Mouse (Mus musculus): ENCODE results near the gene Myo1a. TPM values are rescaled to one million over a fixed set of nuclear protein-coding genes. Genes with fewer than 3 reads are reported as not detected.
"Not testable (repeated sequence)": the region's sequence is repeated elsewhere in the genome, so short reads cannot be mapped to it uniquely, and the experiment has no call there.

Gene Myo1a
- polyA plus RNA-seq (2011; ENCODE audit: insufficient read length, low read depth, missing spikeins) = 0.51 TPM in 1 of 2 replicates, not detected in the other

- H3K4me3 ChIP-seq (ENCODE audit: insufficient read depth, low read length) = no peak within 1 kb of the TSS
- no peaks in the 10 kb centered on the region for H3K4me1 ChIP-seq (ENCODE audit: control insufficient read depth, insufficient read depth, low read length)
- no peak within 1 kb of the TSS for H3K27ac ChIP-seq (ENCODE audit: insufficient read depth, low read length)
- TF ChIP-seq CTCF (IDR thresholded peaks at IDR 0.05; ENCODE audit: borderline replicate concordance, insufficient read depth, low read length) (no peak), POLR2A (IDR thresholded peaks at IDR 0.05; ENCODE audit: low read depth, low read length) (no peak)
Measured at GRCm38 (mm10) chr10:127704766-127705220, at the start of gene Myo1a. TSS of gene Myo1a (plus strand) at chr10:127705170.

GRCm38 (mm10) chr10:127657617-127658016, 47.4 kb upstream of the Myo1a start:
- H3K4me3 ChIP-seq (ENCODE audit: insufficient read depth, low read length); H3K4me1 ChIP-seq (ENCODE audit: control insufficient read depth, insufficient read depth, low read length); H3K27ac ChIP-seq (ENCODE audit: insufficient read depth, low read length): not testable (repeated sequence)

- H3K4me3 ChIP-seq (ENCODE audit: insufficient read depth, low read length) = no peak overlapping the region
- no peak for TF ChIP-seq CTCF (IDR thresholded peaks at IDR 0.05; ENCODE audit: borderline replicate concordance, insufficient read depth, low read length)
- H3K27ac ChIP-seq (ENCODE audit: insufficient read depth, low read length) = no peak overlapping the region
- H3K4me1 ChIP-seq (ENCODE audit: control insufficient read depth, insufficient read depth, low read length) = no peaks in the 10 kb centered on the region; the same call in 1 of the 2 replicates
Measured at GRCm38 (mm10) chr10:127658076-127658475, 46.9 kb upstream of the Myo1a start.

DNA sequence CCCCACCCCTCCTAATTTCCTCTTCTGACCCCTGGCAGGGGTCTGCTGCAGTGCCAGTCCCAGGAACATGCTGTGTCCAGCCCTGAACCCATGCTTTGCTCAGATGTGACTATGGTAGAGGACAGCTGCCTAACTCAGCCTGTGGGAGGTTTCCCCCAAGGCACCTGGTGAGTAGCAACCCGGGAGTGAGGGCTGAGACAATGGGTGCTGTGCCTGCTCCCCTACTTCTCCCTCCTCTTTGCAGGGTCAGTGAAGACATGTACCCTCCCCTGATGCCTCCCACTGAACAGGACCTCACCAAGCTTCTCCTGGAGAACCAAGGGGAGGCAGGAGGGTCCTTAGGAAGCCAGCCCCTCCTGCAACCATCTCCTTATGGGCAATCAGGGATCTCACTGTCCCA, 45.4 kb upstream of the Myo1a start:
- no peaks in the 10 kb centered on the region; the same call in 1 of the 2 replicates for H3K4me1 ChIP-seq (ENCODE audit: control insufficient read depth, insufficient read depth, low read length)
- TF ChIP-seq POLR2A (IDR thresholded peaks at IDR 0.05; ENCODE audit: low read depth, low read length) = peak; percentile 42
- TF ChIP-seq CTCF (IDR thresholded peaks at IDR 0.05; ENCODE audit: borderline replicate concordance, insufficient read depth, low read length) = no peak

DNA sequence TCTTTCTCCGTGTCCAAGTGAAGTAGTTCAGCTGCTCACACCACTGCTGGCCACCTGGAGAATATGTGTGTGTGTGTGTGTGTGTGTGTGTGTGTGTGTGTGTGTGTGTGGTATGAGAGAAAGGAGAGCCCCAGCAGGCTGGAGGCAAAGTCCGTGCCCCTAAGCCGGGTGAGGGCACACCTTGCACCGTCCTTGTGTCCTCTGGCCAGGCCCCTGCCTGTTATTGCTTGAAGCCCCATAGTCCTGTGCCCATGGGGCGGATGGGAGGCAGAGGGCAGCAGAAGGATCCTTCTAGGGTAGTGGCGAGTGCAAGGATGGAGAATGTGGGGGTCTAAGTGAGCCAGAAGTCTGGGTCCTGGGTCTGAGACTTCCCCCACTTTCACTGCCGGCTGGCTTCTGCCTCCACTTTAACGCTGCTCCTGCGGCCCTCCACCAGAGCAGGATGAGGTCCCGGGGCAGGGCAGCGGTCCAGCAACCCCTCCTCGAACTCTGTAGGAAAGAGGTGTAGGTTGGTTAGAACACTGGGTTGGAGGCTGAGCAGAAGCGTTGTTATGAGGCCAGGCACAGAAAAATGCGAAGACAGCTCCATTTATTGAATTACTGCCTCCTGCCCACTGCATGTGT, 43.6 kb upstream of the Myo1a start:
- no peak for TF ChIP-seq POLR2A (IDR thresholded peaks at IDR 0.05; ENCODE audit: low read depth, low read length)
- TF ChIP-seq CTCF (IDR thresholded peaks at IDR 0.05; ENCODE audit: borderline replicate concordance, insufficient read depth, low read length) = no peak
- no peak overlapping the region; the same call in 1 of the 2 replicates for H3K4me3 ChIP-seq (ENCODE audit: insufficient read depth, low read length)
- peak overlapping the region; percentile 68 for H3K27ac ChIP-seq (ENCODE audit: insufficient read depth, low read length)
- H3K4me1 ChIP-seq (ENCODE audit: control insufficient read depth, insufficient read depth, low read length) = no peaks in the 10 kb centered on the region; the same call in 1 of the 2 replicates

More for the DNA sequence above, 45.4 kb upstream of the Myo1a start:
- Histone ChIP-seq H3K27ac (ENCODE audit: insufficient read depth, low read length) (no peak overlapping the region), H3K4me3 (ENCODE audit: insufficient read depth, low read length) (no peak overlapping the region)

GRCm38 (mm10) chr10:127661915-127662663, 42.9 kb upstream of the Myo1a start:
- no peak for TF ChIP-seq CTCF (IDR thresholded peaks at IDR 0.05; ENCODE audit: borderline replicate concordance, insufficient read depth, low read length)
- peak; percentile 64 for TF ChIP-seq POLR2A (IDR thresholded peaks at IDR 0.05; ENCODE audit: low read depth, low read length)
- H3K4me1 ChIP-seq (ENCODE audit: control insufficient read depth, insufficient read depth, low read length) = no peaks in the 10 kb centered on the region; the same call in 1 of the 2 replicates
- peak overlapping the region; percentile 85 for H3K27ac ChIP-seq (ENCODE audit: insufficient read depth, low read length)
- peak overlapping the region; percentile 92 for H3K4me3 ChIP-seq (ENCODE audit: insufficient read depth, low read length)

GRCm38 (mm10) chr10:127662666-127663253, 42.2 kb upstream of the Myo1a start:
- Histone ChIP-seq H3K4me3 (ENCODE audit: insufficient read depth, low read length) (peak overlapping the region; percentile 92), H3K4me1 (ENCODE audit: control insufficient read depth, insufficient read depth, low read length) (no peaks in the 10 kb centered on the region; the same call in 1 of the 2 replicates), H3K27ac (ENCODE audit: insufficient read depth, low read length) (peak overlapping the region; percentile 85)
- TF ChIP-seq POLR2A (IDR thresholded peaks at IDR 0.05; ENCODE audit: low read depth, low read length) (peak; percentile 20; the same call in 1 of the 2 replicates), CTCF (IDR thresholded peaks at IDR 0.05; ENCODE audit: borderline replicate concordance, insufficient read depth, low read length) (peak; percentile 41; the same call in 1 of the 2 replicates)

DNA sequence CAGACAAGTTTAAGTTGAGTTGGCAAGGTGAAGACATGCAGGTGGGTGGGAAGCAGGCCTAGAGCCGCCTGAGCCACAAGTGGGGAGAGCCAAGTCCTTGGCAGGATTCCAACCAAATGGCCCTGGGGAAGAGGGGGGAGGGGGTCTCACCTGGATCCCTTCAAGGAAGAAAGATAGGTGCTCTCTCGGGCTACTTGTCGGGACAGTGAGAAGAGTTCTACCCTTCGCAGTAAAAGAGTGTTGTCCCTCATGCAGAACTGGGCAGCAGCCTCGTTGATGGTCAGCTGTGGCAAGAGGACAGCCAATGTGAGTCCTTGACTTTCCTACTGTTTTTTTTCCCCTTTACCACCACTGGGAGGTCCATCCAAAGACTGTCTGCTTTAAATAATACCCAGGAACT, 41.4 kb upstream of the Myo1a start:
- H3K4me3 ChIP-seq (ENCODE audit: insufficient read depth, low read length) = peak overlapping the region; percentile 92
- H3K27ac ChIP-seq (ENCODE audit: insufficient read depth, low read length) = peak overlapping the region; percentile 85
- H3K4me1 ChIP-seq (ENCODE audit: control insufficient read depth, insufficient read depth, low read length) = no peaks in the 10 kb centered on the region; the same call in 1 of the 2 replicates
- no peak for TF ChIP-seq POLR2A (IDR thresholded peaks at IDR 0.05; ENCODE audit: low read depth, low read length)
- TF ChIP-seq CTCF (IDR thresholded peaks at IDR 0.05; ENCODE audit: borderline replicate concordance, insufficient read depth, low read length) = no peak

DNA sequence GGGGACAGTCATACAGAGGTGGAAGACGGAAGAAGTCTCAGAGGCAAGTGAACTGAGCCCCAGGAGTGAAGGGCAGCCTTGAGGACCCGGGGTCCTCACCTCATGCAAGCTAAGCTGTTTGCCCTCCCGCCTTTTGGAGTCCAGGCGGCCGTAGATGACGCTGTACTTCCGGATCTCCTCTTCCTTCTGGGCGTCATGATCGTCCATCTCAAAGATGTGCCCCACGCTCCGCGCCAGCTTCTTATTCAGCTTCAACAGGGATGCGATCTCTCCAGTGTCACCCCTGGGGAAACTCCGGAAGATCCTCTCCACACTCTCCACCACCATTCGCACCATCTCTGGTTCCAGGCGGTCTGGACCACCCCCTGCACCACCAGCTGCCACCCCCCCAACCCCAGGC, 40.8 kb upstream of the Myo1a start:
- Histone ChIP-seq H3K4me1 (ENCODE audit: control insufficient read depth, insufficient read depth, low read length) (no peaks in the 10 kb centered on the region; the same call in 1 of the 2 replicates), H3K27ac (ENCODE audit: insufficient read depth, low read length) (peak overlapping the region; percentile 85), H3K4me3 (ENCODE audit: insufficient read depth, low read length) (peak overlapping the region; percentile 92)
- TF ChIP-seq POLR2A (IDR thresholded peaks at IDR 0.05; ENCODE audit: low read depth, low read length) (no peak), CTCF (IDR thresholded peaks at IDR 0.05; ENCODE audit: borderline replicate concordance, insufficient read depth, low read length) (no peak)

All from embryonic fibroblast, embryonic 13.5 days (primary cell).